Mouse (Mus musculus): Measurements from ENCODE around the gene Mnd1. TPM values are rescaled to one million over a fixed set of nuclear protein-coding genes. Genes with fewer than 3 reads are reported as not detected.

The Mnd1 gene
- polyA plus RNA-seq, 1 experiment from 2014 or later: 16.6 TPM

DNA sequence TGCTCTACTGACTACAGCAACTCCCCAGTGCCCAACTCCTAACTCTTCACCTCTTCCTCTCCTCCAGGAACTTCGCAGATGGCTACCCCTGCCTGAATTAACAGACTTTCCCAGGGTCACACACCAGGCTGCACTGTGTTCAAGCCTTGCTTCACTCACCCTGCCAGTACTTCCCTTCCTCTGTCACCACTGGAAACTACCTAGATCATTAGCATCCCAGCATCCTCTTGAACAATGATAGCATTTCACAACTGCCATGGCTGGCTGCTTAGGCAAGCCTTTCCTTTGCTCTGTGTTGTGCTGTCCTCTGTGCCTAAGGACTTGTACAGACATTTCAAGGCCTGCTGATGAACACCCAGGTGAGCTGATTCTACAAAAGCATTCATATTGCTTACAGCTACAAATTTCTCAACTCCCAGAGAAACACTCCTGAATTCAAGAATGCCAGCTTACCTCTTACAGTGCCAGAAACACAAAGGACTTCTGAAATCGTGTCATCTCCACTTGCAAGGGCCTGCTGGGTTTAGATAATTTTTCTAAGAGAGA is 92.1 kb downstream of the Mnd1 start:
- DNase-seq (ENCODE audit: low spot score) (no peak), ATAC-seq (ENCODE audit: insufficient number of reproducible peaks, low FRiP score, low TSS enrichment, low read depth) (no peak)
- no peak overlapping the region for H3K27ac ChIP-seq (replicated peaks; ENCODE audit: low read depth, low read length)
- 81% methylated on average over 2 of the region's 2 CpGs for WGBS
- H3K36me3 ChIP-seq (ENCODE audit: control insufficient read depth, insufficient read depth, low read length): no peaks in the 10 kb centered on the region
- no peaks in the 10 kb centered on the region for H3K9me3 ChIP-seq (ENCODE audit: control insufficient read depth, low read length)
- H3K4me3 ChIP-seq (ENCODE audit: low read depth, low read length): no peak overlapping the region
- peaks cover 7% of the 10 kb centered on the region for H3K4me1 ChIP-seq (ENCODE audit: control insufficient read depth, insufficient read depth, low read length)
- no peak overlapping the region for H3K4me2 ChIP-seq (ENCODE audit: low read depth, severe bottlenecking)
- H3K27me3 ChIP-seq (ENCODE audit: control insufficient read depth, insufficient read depth, low read length): no peaks in the 10 kb centered on the region
- H3K9ac ChIP-seq (ENCODE audit: low read length): no peak overlapping the region

DNA sequence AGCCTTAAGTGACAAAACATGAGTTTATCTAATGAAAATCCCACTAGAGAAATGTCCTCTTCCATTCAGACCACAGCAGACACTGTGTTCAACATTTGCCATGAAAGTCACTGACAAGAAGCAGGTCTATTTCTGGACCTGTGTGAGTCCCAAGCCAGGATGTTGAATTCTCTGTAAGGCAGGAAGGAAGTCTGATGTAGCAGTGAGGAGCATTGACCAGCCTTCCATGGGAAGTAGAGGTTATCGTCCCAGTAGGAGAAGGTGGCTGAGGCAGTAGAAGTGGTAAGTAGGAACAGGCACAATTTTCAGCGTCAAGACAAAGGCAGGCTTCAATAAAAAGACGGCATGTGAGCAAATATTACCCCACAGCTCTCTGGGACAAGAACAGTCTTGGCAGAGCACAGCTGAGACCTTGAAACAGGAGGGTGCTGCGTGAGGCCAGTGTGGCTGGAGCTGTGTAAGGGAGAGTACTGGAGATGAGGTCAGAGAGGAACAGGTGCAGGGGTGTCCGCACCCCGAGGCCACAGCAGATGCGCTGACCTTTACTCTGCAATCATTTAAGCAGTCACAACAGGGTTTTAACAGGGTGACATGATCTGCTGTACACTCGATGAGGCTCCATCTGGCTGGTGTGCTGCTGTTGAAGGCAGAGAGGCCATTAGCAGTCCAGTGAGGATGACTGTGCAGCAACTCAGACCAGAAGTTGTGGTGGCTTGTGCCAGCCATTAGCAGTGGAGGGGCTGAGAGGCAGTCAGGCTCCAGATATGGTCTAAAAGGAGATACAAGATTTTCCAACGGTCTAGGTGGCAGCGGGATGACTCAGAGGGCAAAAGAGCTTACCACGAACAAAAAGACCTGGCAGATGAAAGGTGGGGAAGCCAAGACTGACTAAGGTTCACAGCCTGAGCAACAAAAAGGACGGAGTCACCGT is 93.8 kb downstream of the Mnd1 start:
- no peak overlapping the region for H3K27ac ChIP-seq (replicated peaks; ENCODE audit: low read depth, low read length)
- no peaks in the 10 kb centered on the region for H3K9me3 ChIP-seq (ENCODE audit: control insufficient read depth, low read length)
- peaks cover 7% of the 10 kb centered on the region for H3K4me1 ChIP-seq (ENCODE audit: control insufficient read depth, insufficient read depth, low read length)
- H3K9ac ChIP-seq (ENCODE audit: low read length): no peak overlapping the region
- H3K4me2 ChIP-seq (ENCODE audit: low read depth, severe bottlenecking): no peak overlapping the region
- DNase-seq (ENCODE audit: low spot score) (no peak), ATAC-seq (ENCODE audit: insufficient number of reproducible peaks, low FRiP score, low TSS enrichment, low read depth) (no peak)
- no peaks in the 10 kb centered on the region for H3K36me3 ChIP-seq (ENCODE audit: control insufficient read depth, insufficient read depth, low read length)
- 75% methylated on average over 13 of the region's 13 CpGs for WGBS
- no peaks in the 10 kb centered on the region for H3K27me3 ChIP-seq (ENCODE audit: control insufficient read depth, insufficient read depth, low read length)
- H3K4me3 ChIP-seq (ENCODE audit: low read depth, low read length): no peak overlapping the region

DNA sequence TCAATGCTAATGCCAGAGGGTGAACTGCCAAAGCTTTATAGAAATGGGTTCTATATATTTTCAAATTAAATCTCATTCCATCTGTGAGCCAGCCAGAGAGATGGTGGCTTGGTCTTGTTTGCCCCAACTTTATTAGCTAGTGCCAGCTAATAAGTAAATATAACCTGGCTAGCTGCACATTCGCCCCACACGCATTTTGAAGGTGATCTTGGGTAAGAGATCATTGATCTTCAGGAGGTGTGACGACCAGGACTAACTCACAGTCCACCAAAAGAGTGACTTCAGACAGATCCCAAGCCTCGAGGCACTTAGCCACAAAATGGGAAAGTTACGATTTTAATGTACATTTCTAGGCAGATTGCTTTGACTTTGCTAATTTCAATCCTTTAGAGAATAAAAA is 94.6 kb downstream of the Mnd1 start:
- H3K4me1 ChIP-seq (ENCODE audit: control insufficient read depth, insufficient read depth, low read length): peaks cover 7% of the 10 kb centered on the region
- H3K36me3 ChIP-seq (ENCODE audit: control insufficient read depth, insufficient read depth, low read length): no peaks in the 10 kb centered on the region
- no peaks in the 10 kb centered on the region for H3K27me3 ChIP-seq (ENCODE audit: control insufficient read depth, insufficient read depth, low read length)
- no peak for ATAC-seq (ENCODE audit: insufficient number of reproducible peaks, low FRiP score, low TSS enrichment, low read depth)
- DNase-seq (ENCODE audit: low spot score): no peak
- no peak overlapping the region for H3K9ac ChIP-seq (ENCODE audit: low read length)
- WGBS: 81% methylated on average over 5 of the region's 5 CpGs
- no peaks in the 10 kb centered on the region for H3K9me3 ChIP-seq (ENCODE audit: control insufficient read depth, low read length)
- H3K27ac ChIP-seq (replicated peaks; ENCODE audit: low read depth, low read length): no peak overlapping the region
- no peak overlapping the region for H3K4me2 ChIP-seq (ENCODE audit: low read depth, severe bottlenecking)
- H3K4me3 ChIP-seq (ENCODE audit: low read depth, low read length): no peak overlapping the region

DNA sequence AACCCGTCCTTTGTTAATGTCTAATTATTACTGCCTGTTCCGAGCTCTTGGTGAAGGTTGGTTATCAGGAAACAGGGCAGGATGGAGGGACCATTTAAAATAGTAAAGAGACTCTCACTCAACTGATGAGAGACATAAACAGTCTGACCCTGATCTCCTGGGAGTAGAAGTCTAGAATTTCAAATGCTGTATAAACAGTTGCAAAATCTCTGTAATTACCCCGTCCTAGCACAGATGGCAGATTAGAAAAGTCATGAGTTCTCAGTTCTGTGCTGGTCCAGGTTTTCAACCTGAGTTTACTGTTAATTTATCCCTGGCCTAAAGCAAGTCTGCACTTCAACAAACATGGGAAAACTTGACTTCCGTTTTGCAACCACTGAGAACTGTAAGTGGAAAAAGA is 95.5 kb downstream of the Mnd1 start:
- Histone ChIP-seq H3K27ac (replicated peaks; ENCODE audit: low read depth, low read length) (peak overlapping the region; percentile 61), H3K4me1 (ENCODE audit: control insufficient read depth, insufficient read depth, low read length) (peaks cover 7% of the 10 kb centered on the region), H3K9me3 (ENCODE audit: control insufficient read depth, low read length) (no peaks in the 10 kb centered on the region), H3K4me3 (ENCODE audit: low read depth, low read length) (no peak overlapping the region), H3K9ac (ENCODE audit: low read length) (no peak overlapping the region), H3K36me3 (ENCODE audit: control insufficient read depth, insufficient read depth, low read length) (no peaks in the 10 kb centered on the region), H3K4me2 (ENCODE audit: low read depth, severe bottlenecking) (no peak overlapping the region), H3K27me3 (ENCODE audit: control insufficient read depth, insufficient read depth, low read length) (no peaks in the 10 kb centered on the region)
- no peak for DNase-seq (ENCODE audit: low spot score)
- no peak for ATAC-seq (ENCODE audit: insufficient number of reproducible peaks, low FRiP score, low TSS enrichment, low read depth)
- 21% methylated on average over 4 of the region's 4 CpGs for WGBS

DNA sequence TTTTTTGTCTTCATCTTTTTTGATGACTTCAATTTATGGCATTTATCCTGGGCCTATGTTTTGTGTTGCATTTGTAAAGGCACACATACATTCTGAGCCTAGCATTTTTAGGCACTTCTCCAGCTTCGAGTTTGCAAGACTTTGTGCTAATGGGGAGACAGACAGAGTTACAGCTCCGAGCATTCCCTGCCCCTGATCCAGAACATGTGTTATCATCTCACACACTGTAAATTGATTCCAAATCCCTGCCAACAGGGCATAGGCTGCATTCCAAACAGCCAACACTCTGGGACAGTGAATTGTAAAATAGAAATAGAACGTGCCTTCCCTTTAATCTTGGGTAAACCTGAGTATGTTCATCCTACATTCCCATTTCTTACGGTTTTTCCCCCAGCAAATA is 95.9 kb downstream of the Mnd1 start:
- Histone ChIP-seq H3K36me3 (ENCODE audit: control insufficient read depth, insufficient read depth, low read length) (no peaks in the 10 kb centered on the region), H3K4me1 (ENCODE audit: control insufficient read depth, insufficient read depth, low read length) (peaks cover 7% of the 10 kb centered on the region), H3K4me2 (ENCODE audit: low read depth, severe bottlenecking) (no peak overlapping the region; the same call in 1 of the 2 replicates), H3K4me3 (ENCODE audit: low read depth, low read length) (no peak overlapping the region), H3K27ac (replicated peaks; ENCODE audit: low read depth, low read length) (peak overlapping the region; percentile 61), H3K9me3 (ENCODE audit: control insufficient read depth, low read length) (no peaks in the 10 kb centered on the region), H3K27me3 (ENCODE audit: control insufficient read depth, insufficient read depth, low read length) (no peaks in the 10 kb centered on the region), H3K9ac (ENCODE audit: low read length) (no peak overlapping the region)
- ATAC-seq (ENCODE audit: insufficient number of reproducible peaks, low FRiP score, low TSS enrichment, low read depth): peak; percentile 47; the same call in 1 of the 2 replicates
- DNase-seq (ENCODE audit: low spot score): peak; percentile 31
- 25% methylated on average over 4 of the region's 4 CpGs for WGBS

DNA sequence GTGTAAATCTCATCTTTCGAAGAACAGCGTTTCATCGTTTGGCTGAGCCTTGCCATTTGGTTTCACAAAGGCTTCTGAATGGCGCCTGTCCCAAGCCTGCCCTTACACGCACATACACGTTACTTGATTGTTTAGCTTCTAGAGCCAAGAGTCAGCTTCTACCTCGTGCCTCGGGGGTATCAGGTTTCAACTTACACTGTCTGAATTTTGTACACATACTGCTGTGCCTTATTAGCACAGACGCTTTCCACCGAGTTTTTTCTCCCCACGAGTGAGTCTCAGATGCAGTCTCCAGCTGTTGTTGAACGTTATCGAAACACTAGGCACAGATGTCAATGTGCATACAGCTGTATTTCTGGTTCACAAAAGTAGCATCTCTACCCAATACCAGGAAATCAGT is 96.3 kb downstream of the Mnd1 start:
- Histone ChIP-seq H3K36me3 (ENCODE audit: control insufficient read depth, insufficient read depth, low read length) (no peaks in the 10 kb centered on the region), H3K9ac (ENCODE audit: low read length) (no peak overlapping the region), H3K4me2 (ENCODE audit: low read depth, severe bottlenecking) (peak overlapping the region; percentile 5; the same call in 1 of the 2 replicates), H3K4me1 (ENCODE audit: control insufficient read depth, insufficient read depth, low read length) (peaks cover 7% of the 10 kb centered on the region), H3K27me3 (ENCODE audit: control insufficient read depth, insufficient read depth, low read length) (no peaks in the 10 kb centered on the region), H3K27ac (replicated peaks; ENCODE audit: low read depth, low read length) (peak overlapping the region; percentile 61; the same call in 1 of the 2 replicates), H3K4me3 (ENCODE audit: low read depth, low read length) (no peak overlapping the region), H3K9me3 (ENCODE audit: control insufficient read depth, low read length) (no peaks in the 10 kb centered on the region)
- DNase-seq (ENCODE audit: low spot score): peak; percentile 69
- no peak for ATAC-seq (ENCODE audit: insufficient number of reproducible peaks, low FRiP score, low TSS enrichment, low read depth)
- 27% methylated on average over 13 of the region's 13 CpGs for WGBS

DNA sequence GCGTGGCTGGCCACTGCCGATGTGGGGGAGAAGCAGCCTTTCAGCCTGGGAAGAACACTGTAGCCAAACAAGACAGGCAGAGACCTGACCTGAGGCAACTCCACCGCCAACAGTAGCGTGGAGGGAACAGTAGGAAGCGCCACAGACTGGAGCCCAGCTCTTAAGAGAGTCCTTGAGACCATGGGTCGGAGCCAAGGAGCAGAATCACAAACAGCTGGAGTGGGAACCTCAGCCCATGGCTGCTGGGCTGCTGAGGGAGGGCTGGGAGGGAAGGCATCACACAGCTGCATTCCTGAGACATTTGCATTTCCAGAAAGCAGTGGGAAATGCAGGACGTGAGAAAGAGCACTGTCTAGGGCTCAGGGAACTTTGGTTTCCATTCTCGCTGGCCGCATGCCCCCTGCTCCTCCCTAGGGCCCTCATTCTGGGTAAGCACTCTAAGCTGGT is 106.8 kb downstream of the Mnd1 start:
- Histone ChIP-seq H3K36me3 (ENCODE audit: control insufficient read depth, insufficient read depth, low read length) (no peaks in the 10 kb centered on the region), H3K4me2 (ENCODE audit: low read depth, severe bottlenecking) (no peak overlapping the region), H3K9ac (ENCODE audit: low read length) (no peak overlapping the region), H3K27me3 (ENCODE audit: control insufficient read depth, insufficient read depth, low read length) (no peaks in the 10 kb centered on the region), H3K9me3 (ENCODE audit: control insufficient read depth, low read length) (no peaks in the 10 kb centered on the region), H3K4me3 (ENCODE audit: low read depth, low read length) (no peak overlapping the region), H3K27ac (replicated peaks; ENCODE audit: low read depth, low read length) (peak overlapping the region; percentile 15), H3K4me1 (ENCODE audit: control insufficient read depth, insufficient read depth, low read length) (peaks cover 5% of the 10 kb centered on the region)
- DNase-seq (ENCODE audit: low spot score) (peak; percentile 33), ATAC-seq (ENCODE audit: insufficient number of reproducible peaks, low FRiP score, low TSS enrichment, low read depth) (no peak)
- WGBS: 22% methylated on average over 9 of the region's 9 CpGs

DNA sequence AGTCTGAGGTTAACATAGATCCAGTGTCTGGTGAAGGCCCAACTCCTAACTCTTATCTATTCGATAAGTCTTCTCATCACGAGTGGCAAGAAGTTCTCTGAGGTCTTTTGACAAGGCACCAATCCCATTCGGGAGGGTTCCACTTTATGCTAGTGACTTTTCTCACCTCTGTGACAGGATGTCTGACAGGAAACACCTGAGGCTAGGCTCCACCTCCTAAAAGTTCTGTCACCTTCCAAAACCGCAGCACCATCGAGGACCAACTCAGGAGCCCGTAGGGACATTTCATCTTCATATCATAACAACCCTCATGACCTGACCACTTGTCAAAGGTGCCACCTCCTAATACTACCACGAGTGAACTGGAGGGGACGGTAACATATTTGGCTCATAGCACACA is 109.4 kb downstream of the Mnd1 start:
- Histone ChIP-seq H3K4me1 (ENCODE audit: control insufficient read depth, insufficient read depth, low read length) (peaks cover 5% of the 10 kb centered on the region), H3K4me3 (ENCODE audit: low read depth, low read length) (no peak overlapping the region), H3K27me3 (ENCODE audit: control insufficient read depth, insufficient read depth, low read length) (no peaks in the 10 kb centered on the region), H3K27ac (replicated peaks; ENCODE audit: low read depth, low read length) (no peak overlapping the region), H3K9ac (ENCODE audit: low read length) (no peak overlapping the region), H3K36me3 (ENCODE audit: control insufficient read depth, insufficient read depth, low read length) (no peaks in the 10 kb centered on the region), H3K9me3 (ENCODE audit: control insufficient read depth, low read length) (no peaks in the 10 kb centered on the region), H3K4me2 (ENCODE audit: low read depth, severe bottlenecking) (no peak overlapping the region)
- ATAC-seq (ENCODE audit: insufficient number of reproducible peaks, low FRiP score, low TSS enrichment, low read depth) (no peak), DNase-seq (ENCODE audit: low spot score) (no peak)
- 89% methylated on average over 8 of the region's 8 CpGs for WGBS
